Mouse (Mus musculus) lung, postnatal 25 days (tissue): ENCODE data around the gene Tmem131l.

Experiments
- DNase-seq: peaks from one replicate; pipeline ENCODE4 v3.0.0; 2022; ENCODE audit warnings: low spot score

Gene Tmem131l

GRCm38 (mm10) chr3:83864064-83864548 is 175.9 kb downstream of the Tmem131l start:
- DNase-seq = no peak

- peak; percentile 90 for DNase-seq
These were observed 177.0 kb downstream of the Tmem131l start for GRCm38 (mm10) chr3:83862956-83863355.

GRCm38 (mm10) chr3:83859595-83859994 is 180.4 kb downstream of the Tmem131l start:
- DNase-seq = no peak

GRCm38 (mm10) chr3:83859071-83859470 is 180.9 kb downstream of the Tmem131l start:
- DNase-seq = no peak

GRCm38 (mm10) chr3:83857621-83858020 is 182.4 kb downstream of the Tmem131l start:
- no peak for DNase-seq

GRCm38 (mm10) chr3:83855643-83856042 is 184.3 kb downstream of the Tmem131l start:
- DNase-seq = no peak

GRCm38 (mm10) chr3:83849341-83849740 is 190.6 kb downstream of the Tmem131l start:
- DNase-seq = no peak
